Mouse (Mus musculus): ENCODE measurements around the gene Bdkrb2.

- no peak for TF ChIP-seq CTCF (IDR thresholded peaks at IDR 0.05; ENCODE audit: borderline replicate concordance, insufficient read depth, low read length)
- no peak for TF ChIP-seq POLR2A (IDR thresholded peaks at IDR 0.05; ENCODE audit: low read depth, low read length)
Measured at GRCm38 (mm10) chr12:105637554-105637953, 74.5 kb downstream of the Bdkrb2 start.

All from embryonic fibroblast, embryonic 13.5 days (primary cell).